Mouse (Mus musculus) stomach, embryonic 16.5 days (tissue): ENCODE data around the gene Eefsec. TPM values are rescaled to one million over a fixed set of nuclear protein-coding genes. Genes with fewer than 3 reads are reported as not detected.

Experiments used
- ATAC-seq: fragments of 200-750 bp; cut with Nextera tagmentation; 2 replicates; pipeline ENCODE4 v1.8.0; 2017; ENCODE audit warnings: moderate number of reproducible peaks, moderate TSS enrichment; ENCODE audit not compliant: insufficient read depth, low FRiP score
- H3K27ac ChIP-seq: fragments of 300-500 bp; sonication (generic); 2 replicates; pipeline ENCODE4 v1.5.1; 2014; ENCODE audit warnings: low read length
- H3K27me3 ChIP-seq: fragments of 300-500 bp; sonication (generic); 2 replicates; pipeline ENCODE4 v1.6.1; 2014; ENCODE audit warnings: low read length, control low read depth, mixed read lengths; ENCODE audit not compliant: control insufficient read depth, insufficient read depth
- H3K36me3 ChIP-seq: fragments of 300-500 bp; sonication (generic); 2 replicates; pipeline ENCODE4 v1.6.1; 2014; ENCODE audit warnings: low read length; ENCODE audit not compliant: control insufficient read depth, insufficient read depth
- H3K4me1 ChIP-seq: fragments of 300-500 bp; sonication (generic); 2 replicates; pipeline ENCODE4 v1.6.1; 2014; ENCODE audit warnings: low read length, control low read depth, mixed read lengths; ENCODE audit not compliant: control insufficient read depth, insufficient read depth
- H3K4me2 ChIP-seq: fragments of 300-500 bp; sonication (generic); 2 replicates; pipeline ENCODE4 v1.6.1; 2014; ENCODE audit warnings: low read depth, low read length, mixed read lengths
- H3K4me3 ChIP-seq: fragments of 300-500 bp; sonication (generic); replicated peaks from 2 replicates; pipeline ENCODE4 v1.5.1; 2014; ENCODE audit warnings: mild to moderate bottlenecking, low read length
- H3K9ac ChIP-seq: fragments of 300-500 bp; sonication (generic); 2 replicates; pipeline ENCODE4 v1.6.1; 2014; ENCODE audit warnings: low read length
- H3K9me3 ChIP-seq: fragments of 300-500 bp; sonication (generic); replicated peaks from 2 replicates; pipeline ENCODE4 v1.6.1; 2016; ENCODE audit warnings: low read length, control low read depth; ENCODE audit not compliant: control insufficient read depth
- WGBS: fragments of 180-500 bp; shearing (Covaris S2); extraction: QIAGEN DNeasy Blood & Tissue Kit; methylation state at CpG from one replicate; pipeline ENCODE4 v1.1.7; 2014; 5-methylcytosine and 5-hydroxymethylcytosine counted together
- polyA plus RNA-seq: library from polyadenylated mRNA; unstranded; fragments of >200 nt; fragmentation: Nextera tagmentation; extraction: Ambion mirVana; gene quantifications from 2 replicates; pipeline ENCODE4 v1.2.1, GENCODE M21; 2015

Gene Eefsec
- 29.7 and 37.5 TPM in 2 replicates for polyA plus RNA-seq

DNA sequence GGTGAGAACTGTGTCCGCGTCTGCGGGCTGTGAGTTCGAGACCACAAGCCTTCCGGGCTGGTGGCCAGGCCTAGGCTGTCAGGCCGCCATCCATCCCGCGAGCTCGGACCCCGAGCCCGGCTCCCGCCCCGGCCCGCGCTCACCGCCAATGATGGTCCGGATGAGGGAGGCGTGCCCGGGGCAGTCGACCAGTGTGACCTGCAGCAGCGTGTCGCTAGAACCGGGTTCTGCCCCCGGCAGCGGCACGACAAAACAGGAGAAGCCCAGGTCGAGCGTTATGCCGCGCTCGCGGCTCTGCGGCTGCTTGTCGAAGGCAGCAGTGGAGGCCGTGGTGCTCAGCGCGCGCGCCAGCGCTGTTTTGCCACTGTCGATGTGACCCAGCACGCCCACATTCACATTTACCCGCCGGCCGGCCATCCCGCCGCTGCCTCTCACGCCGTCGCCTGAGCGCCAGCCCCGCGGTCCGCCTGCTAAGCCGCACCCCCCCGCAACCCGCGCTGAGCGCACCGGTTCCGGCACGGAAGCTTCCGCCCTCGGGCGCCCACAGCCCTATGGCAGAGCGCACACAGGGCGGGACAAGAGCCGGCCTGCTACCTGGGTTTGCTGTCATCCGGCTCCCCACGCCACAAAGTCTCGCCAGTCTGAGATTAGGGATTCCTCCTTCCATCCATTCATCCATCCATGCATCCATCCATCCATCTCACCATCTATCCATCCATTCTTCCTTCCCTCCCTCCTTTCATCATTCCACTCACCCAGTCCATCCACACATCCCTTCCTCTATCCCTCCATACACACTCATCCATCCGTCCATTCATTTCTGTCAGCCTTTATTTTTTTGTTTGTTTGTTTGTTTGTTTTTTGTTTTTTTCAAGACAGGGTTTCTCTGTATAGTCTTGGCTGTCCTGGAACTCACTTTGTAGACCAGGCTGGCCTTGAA lies at the start of gene Eefsec:
Gene Eefsec, minus strand, starts transcription at position 477 of the 940 bp plus-strand sequence.
- Histone ChIP-seq H3K4me3 (peak within 1 kb of the TSS; percentile 78), H3K36me3 (no peaks in the 10 kb centered on the region), H3K4me1 (no peaks in the 10 kb centered on the region; the same call in 1 of the 2 replicates), H3K27me3 (no peaks in the 10 kb centered on the region), H3K4me2 (peak within 1 kb of the TSS; percentile 71), H3K27ac (peak within 1 kb of the TSS; percentile 60), H3K9ac (peak within 1 kb of the TSS; percentile 86), H3K9me3 (no peaks in the 10 kb centered on the region)
- ATAC-seq = peak; percentile 89
- under 1% methylated on average over 67 of the region's 72 CpGs for WGBS

DNA sequence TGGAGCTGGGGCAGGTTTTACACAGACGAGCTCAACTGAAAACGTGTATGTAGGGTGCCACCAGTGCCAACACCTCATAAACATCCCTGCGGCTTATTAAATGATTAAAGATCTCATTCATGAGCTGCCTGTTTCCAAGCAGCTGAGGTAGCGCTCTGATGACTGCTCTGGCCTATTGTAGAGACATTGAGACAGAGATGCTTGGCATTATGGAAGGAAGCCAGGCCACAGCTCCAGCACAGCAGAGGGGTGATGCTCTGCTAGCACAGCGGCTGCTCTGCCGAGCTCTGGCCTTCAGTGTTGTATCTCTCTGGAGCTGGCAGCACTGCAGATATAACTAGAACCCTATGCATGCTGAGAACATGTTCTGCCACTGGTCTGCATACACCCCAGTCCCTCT lies 47.4 kb upstream of the Eefsec start:
- ATAC-seq = no peak
- Histone ChIP-seq H3K9me3 (no peaks in the 10 kb centered on the region), H3K27ac (no peak overlapping the region), H3K4me1 (no peaks in the 10 kb centered on the region), H3K4me3 (no peak overlapping the region), H3K9ac (no peak overlapping the region), H3K36me3 (0 out of 2 replicates have a peak, but pooled peaks cover 9% of the 10 kb centered on the region), H3K4me2 (no peak overlapping the region), H3K27me3 (no peaks in the 10 kb centered on the region)
- 83% methylated on average over 6 of the region's 6 CpGs for WGBS

DNA sequence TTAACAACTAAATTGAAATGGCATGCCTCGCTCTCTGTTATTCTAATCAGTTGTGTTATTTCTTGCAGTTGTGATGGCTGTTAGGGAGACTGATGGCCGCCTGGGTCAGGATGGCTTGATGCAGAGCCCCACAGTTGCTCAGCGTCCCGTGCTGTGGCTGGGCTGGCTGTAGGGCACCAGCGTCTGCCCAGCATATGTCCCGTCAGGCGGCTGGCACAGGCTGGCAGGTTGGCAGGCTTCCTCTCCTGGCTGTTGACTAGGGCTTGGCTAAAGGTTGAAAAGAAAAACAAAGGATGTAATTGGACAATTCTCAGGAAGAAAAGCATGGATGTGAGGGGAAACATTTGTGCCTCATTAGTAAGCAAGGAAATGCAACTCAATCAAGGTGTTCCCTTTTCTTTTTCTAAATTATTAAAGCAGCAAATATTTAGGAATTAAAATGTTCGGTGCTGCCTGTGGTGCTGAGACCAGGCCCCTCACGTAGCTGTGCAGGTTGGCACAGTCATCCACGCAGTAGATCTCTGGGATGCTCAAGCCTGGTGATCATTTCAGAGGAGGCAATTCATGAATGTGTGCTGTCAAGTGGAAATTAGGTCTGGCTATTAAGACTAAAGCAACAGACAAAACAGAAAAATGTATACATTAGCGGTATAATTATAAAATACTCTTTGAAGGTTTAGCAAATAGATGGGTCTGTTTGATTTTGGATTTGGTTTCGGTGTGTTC lies 44.5 kb upstream of the Eefsec start:
- H3K27me3 ChIP-seq = no peaks in the 10 kb centered on the region
- H3K9ac ChIP-seq = no peak overlapping the region
- no peak overlapping the region for H3K27ac ChIP-seq
- 88% methylated on average over 12 of the region's 12 CpGs for WGBS
- H3K36me3 ChIP-seq = 0 out of 2 replicates have a peak, but pooled peaks cover 5% of the 10 kb centered on the region
- ATAC-seq = no peak
- H3K4me1 ChIP-seq = no peaks in the 10 kb centered on the region
- no peak overlapping the region for H3K4me2 ChIP-seq
- H3K9me3 ChIP-seq = no peaks in the 10 kb centered on the region
- H3K4me3 ChIP-seq = no peak overlapping the region

DNA sequence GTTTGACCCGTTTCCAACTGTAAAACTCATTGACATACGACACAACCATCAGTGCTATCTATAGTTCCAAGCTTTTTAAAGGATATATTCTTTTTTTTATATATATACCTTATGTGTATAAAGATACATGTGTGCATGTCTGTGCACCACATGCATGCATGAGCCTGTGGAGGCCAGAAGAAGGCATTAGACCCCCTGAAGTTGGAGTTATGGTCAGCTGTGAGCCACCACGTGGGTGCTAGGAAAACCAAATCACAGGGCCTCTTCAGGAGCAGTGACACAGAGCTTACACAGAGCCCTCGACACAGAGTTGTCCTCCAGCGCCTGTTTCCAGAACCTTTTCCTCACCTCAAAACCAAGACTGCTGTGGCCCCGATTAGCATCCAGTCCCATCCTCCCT lies 43.5 kb upstream of the Eefsec start:
- no peaks in the 10 kb centered on the region for H3K9me3 ChIP-seq
- no peak overlapping the region for H3K4me2 ChIP-seq
- H3K9ac ChIP-seq = no peak overlapping the region
- H3K4me3 ChIP-seq = no peak overlapping the region
- no peak overlapping the region for H3K27ac ChIP-seq
- 87% methylated on average over 6 of the region's 6 CpGs for WGBS
- 0 out of 2 replicates have a peak, but pooled peaks cover 10% of the 10 kb centered on the region for H3K36me3 ChIP-seq
- 0 out of 2 replicates have a peak, but pooled peaks cover 3% of the 10 kb centered on the region for H3K4me1 ChIP-seq
- ATAC-seq = no peak
- no peaks in the 10 kb centered on the region for H3K27me3 ChIP-seq

DNA sequence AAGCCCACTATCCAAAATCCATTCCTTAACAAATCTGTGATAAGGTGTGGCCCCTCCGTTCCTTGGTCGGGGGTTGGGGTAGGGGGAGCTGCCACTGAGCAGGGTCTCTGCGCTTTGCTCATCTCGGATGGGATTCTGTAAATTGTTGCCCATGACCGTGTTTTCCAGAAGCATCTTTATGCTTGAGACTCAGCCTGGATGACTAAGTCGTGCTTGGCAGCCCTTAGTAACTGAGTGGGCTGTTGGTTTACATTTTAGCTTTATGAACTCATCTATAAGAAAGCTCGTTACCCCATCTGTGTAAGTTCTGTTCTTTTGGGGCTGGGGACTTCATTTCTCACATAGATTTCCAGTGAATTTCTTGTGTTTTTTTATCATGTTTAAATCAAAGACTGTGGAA lies 42.7 kb upstream of the Eefsec start:
- Histone ChIP-seq H3K27me3 (no peaks in the 10 kb centered on the region), H3K36me3 (peaks cover 18% of the 10 kb centered on the region)
- WGBS = 83% methylated on average over 7 of the region's 7 CpGs

DNA sequence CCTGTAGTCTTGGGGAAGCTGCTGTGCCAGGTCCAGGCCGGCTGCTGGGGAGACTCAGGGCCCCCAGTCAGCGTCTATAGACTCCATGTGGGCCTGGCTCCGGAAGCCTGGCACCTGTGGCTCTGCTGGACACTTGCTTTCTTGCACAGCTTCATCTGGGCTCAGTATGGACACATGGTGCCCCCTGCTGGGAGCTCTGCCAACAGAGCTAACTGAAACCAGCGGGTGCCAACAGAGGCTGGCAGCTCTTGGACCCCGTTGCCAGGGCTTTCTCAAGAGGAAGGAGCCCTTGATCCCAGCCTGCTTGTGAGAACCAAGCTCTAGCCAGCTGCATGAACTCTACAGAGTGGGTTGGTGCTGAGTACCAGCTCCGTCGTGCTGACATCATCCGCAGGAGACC lies 40.6 kb upstream of the Eefsec start:
- peak; percentile 39; the same call in 1 of the 2 replicates for ATAC-seq
- 84% methylated on average over 8 of the region's 8 CpGs for WGBS
- Histone ChIP-seq H3K9me3 (no peaks in the 10 kb centered on the region), H3K27me3 (no peaks in the 10 kb centered on the region), H3K27ac (no peak overlapping the region), H3K9ac (no peak overlapping the region), H3K4me1 (0 out of 2 replicates have a peak, but pooled peaks cover 3% of the 10 kb centered on the region), H3K36me3 (peaks cover 29% of the 10 kb centered on the region), H3K4me3 (no peak overlapping the region), H3K4me2 (no peak overlapping the region)

More for the DNA sequence above, 42.7 kb upstream of the Eefsec start:
- no peak for ATAC-seq
- Histone ChIP-seq H3K4me1 (0 out of 2 replicates have a peak, but pooled peaks cover 3% of the 10 kb centered on the region), H3K4me3 (no peak overlapping the region), H3K27ac (no peak overlapping the region), H3K9me3 (no peaks in the 10 kb centered on the region), H3K4me2 (no peak overlapping the region), H3K9ac (no peak overlapping the region)

DNA sequence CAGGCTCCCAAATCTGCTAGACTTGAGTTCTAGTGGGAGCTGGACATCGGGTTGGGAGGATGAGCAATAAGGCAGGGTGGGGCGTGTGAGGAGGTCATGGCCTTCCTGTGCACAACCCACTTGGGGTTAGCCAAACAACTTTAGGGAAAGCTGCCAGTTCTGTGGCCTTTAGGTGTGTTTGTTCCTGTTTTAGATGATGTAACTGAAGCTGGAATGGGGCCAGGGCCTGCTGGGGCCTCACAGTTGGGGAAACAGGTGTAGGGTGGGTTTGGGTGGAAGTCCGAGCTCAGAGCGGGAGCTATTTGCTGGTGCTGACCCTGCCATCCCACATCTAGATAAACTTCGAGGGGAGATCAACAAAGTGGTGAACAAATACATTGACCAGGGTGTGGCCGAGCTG lies 39.0 kb upstream of the Eefsec start:
- H3K36me3 ChIP-seq = peaks cover 29% of the 10 kb centered on the region
- no peak overlapping the region for H3K4me2 ChIP-seq
- 70% methylated on average over 6 of the region's 6 CpGs for WGBS
- H3K9me3 ChIP-seq = no peaks in the 10 kb centered on the region
- H3K9ac ChIP-seq = no peak overlapping the region
- ATAC-seq = no peak
- 0 out of 2 replicates have a peak, but pooled peaks cover 3% of the 10 kb centered on the region for H3K4me1 ChIP-seq
- no peak overlapping the region for H3K4me3 ChIP-seq
- H3K27ac ChIP-seq = no peak overlapping the region
- no peaks in the 10 kb centered on the region for H3K27me3 ChIP-seq

DNA sequence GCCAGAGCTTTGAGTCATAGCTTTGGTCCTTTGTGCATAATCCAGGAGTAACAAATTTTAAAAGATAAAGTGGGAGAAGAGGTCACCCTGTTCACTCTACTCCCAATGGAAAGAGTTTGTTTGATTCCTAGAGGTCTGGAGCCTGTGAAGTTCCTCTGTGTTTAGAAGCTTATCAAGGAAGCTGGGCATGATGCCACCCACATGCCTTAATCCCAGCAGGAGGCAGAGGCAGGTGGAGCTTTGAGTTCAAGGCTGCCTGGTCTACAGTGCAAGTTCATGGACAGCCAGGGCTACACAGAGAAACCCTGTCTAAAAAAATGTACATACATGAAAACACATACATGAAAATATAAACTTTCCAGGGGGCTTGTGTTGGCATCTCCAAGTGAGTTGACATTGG lies 37.6 kb upstream of the Eefsec start:
- Histone ChIP-seq H3K27me3 (no peaks in the 10 kb centered on the region), H3K4me3 (no peak overlapping the region), H3K36me3 (peaks cover 29% of the 10 kb centered on the region)

DNA sequence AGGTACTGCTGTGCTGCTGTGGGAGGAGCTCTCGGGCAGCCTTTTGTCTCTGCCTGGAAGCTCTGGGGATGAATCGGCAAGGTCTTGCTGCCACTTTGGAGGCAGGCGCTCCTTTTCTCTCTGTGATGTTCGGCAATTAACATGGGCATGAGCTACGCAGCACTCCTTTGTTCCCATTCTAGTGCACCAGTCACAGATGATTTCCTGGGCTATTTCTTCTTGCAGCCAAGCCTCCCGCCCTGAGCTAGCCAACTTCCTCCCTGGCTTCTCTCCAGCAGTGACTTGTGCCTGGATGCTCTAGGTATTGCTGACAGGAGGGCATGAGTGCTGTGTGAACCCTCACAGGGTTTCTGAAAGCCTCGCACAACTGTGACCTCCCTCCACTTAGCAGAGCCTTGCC lies 36.8 kb upstream of the Eefsec start:
- 75% methylated on average over 7 of the region's 7 CpGs for WGBS
- peaks cover 29% of the 10 kb centered on the region for H3K36me3 ChIP-seq

More for the DNA sequence above, 37.6 kb upstream of the Eefsec start:
- Histone ChIP-seq H3K4me1 (0 out of 2 replicates have a peak, but pooled peaks cover 3% of the 10 kb centered on the region), H3K9ac (no peak overlapping the region), H3K27ac (no peak overlapping the region), H3K4me2 (no peak overlapping the region), H3K9me3 (no peaks in the 10 kb centered on the region)
- ATAC-seq = no peak

More for the DNA sequence above, 36.8 kb upstream of the Eefsec start:
- 0 out of 2 replicates have a peak, but pooled peaks cover 3% of the 10 kb centered on the region for H3K4me1 ChIP-seq
- no peak overlapping the region for H3K4me2 ChIP-seq
- no peak overlapping the region for H3K27ac ChIP-seq
- no peaks in the 10 kb centered on the region for H3K9me3 ChIP-seq
- H3K4me3 ChIP-seq = no peak overlapping the region
- H3K9ac ChIP-seq = no peak overlapping the region
- no peaks in the 10 kb centered on the region for H3K27me3 ChIP-seq
- ATAC-seq = no peak
